Mouse (Mus musculus) ovary, postnatal 14 days (tissue): ENCODE measurements around the gene Sigirr.
A peak's percentile ranks its signal among the peaks of the same experiment; 100 is the strongest.

Experiments
- DNase-seq: peaks from one replicate; pipeline ENCODE4 v3.0.0; 2022; ENCODE audit warnings: low spot score

Gene Sigirr

GRCm38 (mm10) chr7:141060426-141061242 is 39.7 kb downstream of the Sigirr start, which contains the start of gene B4galnt4:
Gene B4galnt4 (plus strand): TSS chr7:141061104.
- no peak for DNase-seq

GRCm38 (mm10) chr7:141059929-141060328 is 40.4 kb downstream of the Sigirr start:
- no peak for DNase-seq

- no peak for DNase-seq
Observed at GRCm38 (mm10) chr7:141058601-141059341, 41.6 kb downstream of the Sigirr start.

- DNase-seq, result no peak
Observed at GRCm38 (mm10) chr7:141057541-141057940, 42.8 kb downstream of the Sigirr start.

GRCm38 (mm10) chr7:141056976-141057375 is 43.4 kb downstream of the Sigirr start:
- DNase-seq, result no peak

- DNase-seq, result no peak
Observed at GRCm38 (mm10) chr7:141055785-141056184, 44.6 kb downstream of the Sigirr start.

GRCm38 (mm10) chr7:141052421-141052820 is 48.0 kb downstream of the Sigirr start:
- no peak for DNase-seq

GRCm38 (mm10) chr7:141052016-141052415 is 48.4 kb downstream of the Sigirr start:
- no peak for DNase-seq

GRCm38 (mm10) chr7:141051060-141051685 is 49.2 kb downstream of the Sigirr start:
- no peak for DNase-seq

- no peak for DNase-seq
Observed at GRCm38 (mm10) chr7:141049326-141049725, 51.0 kb downstream of the Sigirr start.

GRCm38 (mm10) chr7:141048226-141049218 is 51.9 kb downstream of the Sigirr start:
- DNase-seq, result peak; percentile 88

GRCm38 (mm10) chr7:141047581-141048225 is 52.7 kb downstream of the Sigirr start:
- DNase-seq, result peak; percentile 66

GRCm38 (mm10) chr7:141046931-141047580 is 53.3 kb downstream of the Sigirr start:
- DNase-seq, result no peak

- DNase-seq, result no peak
Observed at GRCm38 (mm10) chr7:141042539-141042938, 57.8 kb downstream of the Sigirr start.

GRCm38 (mm10) chr7:141041661-141042060 is 58.7 kb downstream of the Sigirr start:
- peak; percentile 74 for DNase-seq
